Mouse (Mus musculus) frontal cortex, postnatal 10 days (tissue): ENCODE measurements around the gene Malrd1.
"Not testable (repeated sequence)": the region's sequence is repeated elsewhere in the genome, so short reads cannot be mapped to it uniquely, and the experiment has no call there.

Experiments used
- DNase-seq, 2 experiments: peaks; one replicate each; pipeline ENCODE4 v3.0.0; 2022; ENCODE audit warnings: low spot score in 2 of 2, mixed read lengths in 1 of 2

The Malrd1 gene

GRCm38 (mm10) chr2:15526241-15526924 lies at the start of gene Malrd1:
Gene Malrd1, plus strand, starts transcription at chr2:15526479.
- no peak for DNase-seq

- no peak for DNase-seq
Observed at GRCm38 (mm10) chr2:15538643-15539042, 12.4 kb downstream of the Malrd1 start.

- DNase-seq: no peak
Observed at GRCm38 (mm10) chr2:15613327-15613948, 87.2 kb downstream of the Malrd1 start.

DNA sequence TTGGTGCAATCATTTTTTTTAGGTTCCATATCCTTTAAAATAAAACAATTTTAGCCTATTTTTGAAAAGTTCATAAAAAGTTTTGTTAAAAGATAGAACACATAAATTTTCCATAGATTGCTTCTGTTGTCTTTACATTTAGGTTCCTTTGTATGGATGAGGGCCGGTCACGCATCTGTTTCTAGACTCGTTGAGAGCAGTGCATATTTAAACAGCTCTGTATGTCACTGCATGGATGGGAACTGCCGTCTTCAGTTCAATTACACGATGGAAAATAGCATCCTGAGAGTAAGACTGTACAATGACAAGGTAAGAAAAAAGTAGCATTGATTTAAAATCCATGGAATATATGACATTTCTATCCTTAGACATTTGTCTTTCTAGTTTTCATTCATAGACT lies 87.7 kb downstream of the Malrd1 start:
- no peak for DNase-seq

- DNase-seq: no peak
Observed at GRCm38 (mm10) chr2:15635761-15636160, 109.5 kb downstream of the Malrd1 start.

DNA sequence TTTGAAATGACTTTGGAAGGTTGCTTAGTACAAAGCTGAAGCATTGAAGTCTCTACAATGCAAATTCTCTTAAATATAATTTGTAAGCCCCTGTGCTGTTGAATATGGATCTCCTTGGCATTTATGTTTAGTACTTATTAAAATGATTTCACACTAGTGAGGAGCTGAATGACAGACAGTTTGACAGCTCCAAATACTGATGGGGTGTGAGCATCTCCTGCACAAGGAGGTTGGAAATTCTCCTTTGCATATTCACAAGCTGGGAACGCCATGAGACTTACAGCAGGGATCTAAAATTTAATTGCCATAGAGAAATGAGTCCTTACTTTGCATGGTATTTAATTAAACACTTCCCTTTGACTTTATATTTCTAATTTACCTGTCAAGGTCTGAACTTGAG lies 117.6 kb downstream of the Malrd1 start:
- DNase-seq: no peak

GRCm38 (mm10) chr2:15656388-15656787 lies 130.1 kb downstream of the Malrd1 start:
- DNase-seq: no peak

GRCm38 (mm10) chr2:15702977-15703376 lies 176.7 kb downstream of the Malrd1 start:
- DNase-seq: no peak

DNA sequence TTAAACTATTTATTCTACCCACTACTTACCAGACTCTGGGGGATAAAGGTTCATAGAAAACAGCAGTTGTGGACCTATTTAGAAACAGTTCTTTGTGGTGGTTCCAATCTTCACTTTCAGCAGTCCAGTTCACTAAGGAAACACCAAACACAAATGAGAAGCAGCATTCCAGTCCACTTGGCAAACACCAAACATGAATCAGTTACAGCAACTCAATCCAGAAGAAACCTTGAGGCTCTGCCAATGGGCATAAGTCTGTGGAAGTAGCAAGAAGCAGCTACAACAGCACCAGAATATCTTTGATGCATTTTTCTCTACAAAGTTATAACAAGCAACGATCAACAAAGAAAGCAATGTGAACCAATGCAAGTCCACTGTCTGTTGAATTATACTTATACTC lies 214.7 kb downstream of the Malrd1 start:
- DNase-seq: peak; percentile 10 to 15

GRCm38 (mm10) chr2:15744979-15745688 lies 218.9 kb downstream of the Malrd1 start:
- no peak for DNase-seq

DNA sequence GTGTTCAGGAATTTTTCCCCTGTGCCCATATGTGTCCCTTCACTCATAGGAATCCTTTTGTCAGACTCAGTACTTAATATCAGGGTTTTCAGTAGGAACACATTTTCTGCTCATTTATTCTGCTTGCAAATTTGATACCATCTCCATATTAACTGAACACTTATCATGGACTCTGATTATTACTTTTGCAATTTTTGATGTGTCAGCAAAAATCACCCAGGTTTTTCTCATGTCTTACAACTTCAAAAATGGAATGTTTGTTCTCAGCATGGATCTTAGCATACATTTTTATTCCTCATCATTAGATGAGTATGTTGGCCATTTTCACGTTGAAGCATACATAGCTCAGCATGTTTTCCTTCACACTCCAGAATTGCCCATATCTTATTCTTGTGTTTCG lies 258.5 kb downstream of the Malrd1 start:
- DNase-seq: no peak

DNA sequence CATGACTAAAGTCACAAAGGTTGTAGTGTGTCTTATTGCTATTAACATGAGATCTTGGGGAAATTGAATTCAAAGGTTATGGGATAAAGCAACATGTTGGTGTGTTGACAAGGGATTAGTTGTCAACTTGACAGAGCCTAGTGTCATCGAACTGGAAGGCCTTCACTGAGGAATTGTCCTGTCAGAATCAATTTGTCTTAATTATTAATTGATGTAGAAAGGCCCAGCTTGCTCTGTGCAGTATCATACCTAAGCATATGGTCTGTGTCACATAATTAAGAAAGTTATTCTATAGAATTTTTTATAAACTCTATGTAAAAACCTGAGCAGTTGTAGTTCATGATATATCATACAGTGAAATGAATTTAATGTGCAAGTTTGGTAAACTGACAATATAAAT lies 289.4 kb downstream of the Malrd1 start:
- no peak for DNase-seq

DNA sequence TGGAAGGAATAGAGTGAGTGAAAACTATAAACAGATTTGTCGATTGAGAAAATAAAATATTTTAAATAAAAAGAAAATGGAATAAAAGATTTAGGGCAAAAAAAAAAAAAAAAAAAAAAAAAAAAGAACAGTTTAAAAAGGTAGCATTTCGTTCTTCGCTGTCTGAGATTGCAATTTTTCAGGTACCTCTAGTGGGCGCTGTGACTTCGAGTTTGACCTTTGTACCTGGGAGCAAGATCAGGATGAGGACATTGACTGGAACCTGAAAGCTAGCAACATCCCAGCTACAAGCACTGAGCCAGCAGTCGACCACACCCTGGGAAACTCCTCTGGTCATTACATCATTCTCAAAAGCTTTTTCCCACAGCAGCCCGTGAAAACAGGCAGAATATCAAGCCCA lies 343.1 kb downstream of the Malrd1 start:
- DNase-seq: no peak

- DNase-seq: no peak
Observed at GRCm38 (mm10) chr2:15893418-15894120, 367.3 kb downstream of the Malrd1 start.

DNA sequence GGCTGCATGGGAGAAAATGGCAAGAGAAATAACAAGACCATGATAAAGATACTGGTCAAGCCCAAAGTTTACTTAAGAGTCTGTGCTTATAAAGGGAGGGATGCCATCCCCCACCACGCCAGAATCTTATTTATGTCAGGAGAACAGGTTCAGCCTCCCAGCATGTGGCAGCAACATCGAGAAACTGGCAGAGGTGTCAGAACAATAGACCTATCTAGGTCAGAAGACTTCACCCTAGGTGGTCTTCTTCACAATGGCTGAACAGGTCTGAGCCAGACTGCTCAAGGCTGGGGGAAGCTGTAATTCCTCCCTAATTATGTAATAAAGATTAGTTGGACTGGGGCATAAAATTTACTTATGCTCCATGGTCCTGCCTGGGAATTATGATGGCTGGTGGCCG lies 399.2 kb downstream of the Malrd1 start:
- no peak for DNase-seq

DNA sequence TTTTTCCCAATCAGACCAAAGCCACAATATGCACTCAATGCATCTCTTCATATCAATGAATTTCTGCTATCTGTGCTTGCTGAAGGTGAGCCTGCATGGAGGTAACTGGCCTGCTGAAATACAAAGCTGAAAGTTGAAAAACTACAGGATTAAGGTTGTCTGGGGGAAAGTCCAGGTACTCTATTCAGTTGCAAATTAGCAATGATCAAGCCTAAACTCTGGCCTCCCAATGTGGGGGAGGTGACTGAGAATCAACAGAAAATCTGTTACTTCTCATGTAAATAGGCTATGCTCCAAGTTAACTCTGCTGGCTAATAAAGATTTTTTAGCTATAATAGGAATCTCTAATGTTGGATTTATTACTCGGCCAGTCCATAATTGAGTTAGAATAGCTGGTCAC lies 399.8 kb downstream of the Malrd1 start:
- no peak for DNase-seq

GRCm38 (mm10) chr2:15931479-15931878 lies 405.2 kb downstream of the Malrd1 start:
- DNase-seq: no peak

DNA sequence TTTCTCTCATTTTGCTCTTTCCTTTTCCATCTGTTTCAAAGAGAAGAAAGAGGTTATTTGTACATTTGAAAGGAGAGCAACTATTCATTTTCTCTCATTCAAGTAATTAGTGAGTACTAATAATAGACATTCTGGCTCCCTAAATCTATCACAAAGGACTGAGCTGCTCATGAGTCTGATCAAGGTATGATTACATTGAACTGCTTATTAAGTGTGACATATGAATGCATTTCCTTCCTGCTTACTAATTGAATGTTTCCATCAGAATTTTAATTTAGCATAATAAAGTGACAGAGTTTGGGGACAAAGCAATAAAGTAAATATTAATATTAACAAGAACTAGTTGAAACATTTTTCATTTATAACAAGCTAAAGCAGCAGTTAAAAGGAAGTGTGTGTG lies 405.6 kb downstream of the Malrd1 start:
- no peak for DNase-seq

DNA sequence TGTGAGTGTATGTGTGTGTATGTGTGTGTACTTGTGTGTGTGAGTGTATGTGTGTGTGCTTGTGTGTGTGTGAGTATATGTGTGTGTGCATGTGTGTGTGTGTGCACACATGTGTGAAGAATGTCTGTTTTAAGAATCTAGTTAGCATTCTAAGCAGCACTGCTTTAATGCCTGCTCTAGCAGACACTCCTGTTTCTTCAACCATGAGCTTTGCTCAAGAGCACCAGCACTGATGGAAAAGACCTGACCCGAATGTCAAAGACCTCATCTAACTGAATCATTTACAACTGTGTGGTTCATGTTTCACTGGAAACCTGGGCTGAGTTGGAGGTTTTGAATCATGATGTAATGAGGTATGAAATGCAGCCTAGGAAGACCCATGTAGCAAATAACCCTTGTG lies 406.1 kb downstream of the Malrd1 start:
- no peak for DNase-seq

DNA sequence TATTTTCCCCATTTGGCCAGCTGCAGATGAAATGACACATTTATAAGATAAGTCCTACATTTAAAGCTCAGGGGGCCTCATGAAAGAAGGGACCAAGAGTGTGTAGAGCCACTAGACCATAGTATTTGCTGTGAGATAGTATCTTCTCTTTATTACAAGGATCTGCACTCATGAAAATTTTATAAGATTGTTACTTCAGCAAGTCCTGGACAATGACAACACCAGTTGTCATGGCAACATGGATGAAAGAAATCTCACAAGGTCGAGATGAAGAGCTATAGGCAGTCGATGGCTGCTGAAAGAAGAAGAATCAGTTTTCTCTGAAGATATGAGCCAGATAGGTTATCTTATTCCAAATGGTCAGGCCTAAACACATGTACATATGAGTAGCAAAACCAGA lies 476.6 kb downstream of the Malrd1 start:
- DNase-seq: no peak

- not testable (repeated sequence) for DNase-seq
Observed at GRCm38 (mm10) chr2:16017046-16017445, 490.8 kb downstream of the Malrd1 start.

DNA sequence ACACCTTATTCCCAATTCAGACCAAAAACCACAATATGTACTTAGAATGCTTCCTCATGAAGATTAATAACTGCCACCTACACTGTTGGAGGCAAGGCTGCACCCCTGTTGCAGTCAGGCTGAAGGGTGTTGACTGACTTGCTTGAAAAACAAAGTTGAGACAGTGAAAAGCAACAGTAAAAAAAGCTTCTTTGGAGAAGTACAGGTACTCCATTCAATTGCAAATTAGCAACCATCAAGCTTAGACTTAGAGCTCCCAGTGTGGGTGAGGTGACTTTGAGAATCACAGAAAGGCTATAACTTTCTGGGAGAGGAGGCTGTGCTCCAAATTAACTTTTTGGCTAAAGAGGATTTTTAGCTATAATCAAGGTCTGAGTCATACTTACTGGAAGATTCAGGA lies 491.4 kb downstream of the Malrd1 start:
- not testable (repeated sequence) for DNase-seq
